Mouse (Mus musculus) embryonic facial prominence, embryonic 12.5 days (tissue): ENCODE data around the gene A730009L09Rik. TPM values are rescaled to one million over a fixed set of nuclear protein-coding genes. Genes with fewer than 3 reads are reported as not detected.

Experiments
- polyA plus RNA-seq: library from polyadenylated mRNA; unstranded; fragments of >200 nt; fragmentation: Nextera tagmentation; extraction: Ambion mirVana; gene quantifications from 2 replicates; pipeline ENCODE4 v1.2.1, GENCODE M21; 2016

Gene A730009L09Rik
- polyA plus RNA-seq, 1 experiment from 2014 or later, result not detected

Other genes with a start within 250 kb of the A730009L09Rik start
- 43.6 and 45.0 TPM in 2 replicates for gene Mrpl39, start 220.6 kb downstream of the A730009L09Rik start, polyA plus RNA-seq